26 mouse cellular contexts compared by ENCODE assay signal in genomic region chr9:98016576-98016975, GRCm38 (mm10). TPM values are rescaled to one million over a fixed set of nuclear protein-coding genes. Genes with fewer than 3 reads are reported as not detected.
DNase-seq lines count a peak whose midpoint lies in the region; ATAC-seq and TF ChIP-seq lines count a peak whose summit lies in the region.
"Had no signal": no experiment of that assay in that cellular context is flagged by ENCODE, and none has a peak within 500 bp of the region (broad histone marks: within the 10 kb centered on the region; RNA-seq: fewer than 3 reads in every experiment).

No protein-coding gene starts in this region.

- no peaks in the 10 kb centered on the region for H3K27me3 ChIP-seq in midbrain, embryonic 14.5 days (ENCODE audit: control insufficient read depth, insufficient read depth, low read length)
- H3K27me3 ChIP-seq in midbrain, embryonic 15.5 days (replicated peaks): no peaks in the 10 kb centered on the region
- no peaks in the 10 kb centered on the region for H3K27me3 ChIP-seq in liver, postnatal 0 days (ENCODE audit: insufficient read depth, low read length)
- H3K27me3 ChIP-seq: heart, embryonic 12.5 days; hindbrain, embryonic 13.5 days; neural tube, embryonic 13.5 days had no signal

- no peaks in the 10 kb centered on the region for H3K4me1 ChIP-seq in midbrain, embryonic 14.5 days (ENCODE audit: control insufficient read depth, insufficient read depth, low read length)
- H3K4me1 ChIP-seq in midbrain, embryonic 15.5 days: no peaks in the 10 kb centered on the region
- H3K4me1 ChIP-seq in liver, postnatal 0 days (ENCODE audit: insufficient read depth): no peaks in the 10 kb centered on the region
- H3K4me1 ChIP-seq: embryonic facial prominence, embryonic 10.5 days; heart, embryonic 12.5 days; hindbrain, embryonic 13.5 days; neural tube, embryonic 13.5 days had no signal

- H3K9me3 ChIP-seq in midbrain, embryonic 14.5 days (ENCODE audit: control insufficient read depth, low read length): peaks cover 4% of the 10 kb centered on the region; the same call in 1 of the 2 replicates
- no peaks in the 10 kb centered on the region for H3K9me3 ChIP-seq in midbrain, embryonic 15.5 days
- H3K9me3 ChIP-seq in liver, postnatal 0 days (ENCODE audit: low read length): 0 out of 2 replicates have a peak, but pooled peaks cover 2% of the 10 kb centered on the region
- H3K9me3 ChIP-seq: embryonic facial prominence, embryonic 10.5 days; heart, embryonic 12.5 days; hindbrain, embryonic 13.5 days; midbrain, embryonic 10.5 days; neural tube, embryonic 13.5 days had no signal

- TF ChIP-seq CTCF in liver, postnatal 0 days (IDR thresholded peaks at IDR 0.05; ENCODE audit: low read depth): no peak

- WGBS in midbrain, embryonic 14.5 days: 72% methylated on average over 5 of the region's 5 CpGs
- WGBS in midbrain, embryonic 15.5 days: 73% methylated on average over 5 of the region's 5 CpGs
- WGBS in liver, postnatal 0 days (ENCODE audit: insufficient replicate concordance): 81% methylated on average over 5 of the region's 5 CpGs

- ATAC-seq in midbrain, embryonic 14.5 days (ENCODE audit: low FRiP score, low TSS enrichment): no peak
- no peak for ATAC-seq in midbrain, embryonic 15.5 days (replicated peaks)
- ATAC-seq in liver, postnatal 0 days: no peak
- ATAC-seq: CD4-positive, CD25-positive, alpha-beta regulatory T cell, adult 4 months; intestine, embryonic 16.5 days had no signal

- peak; percentile 50 to 66 for DNase-seq in cerebellum, postnatal 10 days
- no peak for DNase-seq in cerebellum, adult 11-12 months
- peak; percentile 27 for DNase-seq in heart, adult 11 months
- DNase-seq in heart, adult 9 months (ENCODE audit: low spot score in 2 of 2): no peak
- DNase-seq in midbrain, embryonic 14.5 days: peak; percentile 51
- DNase-seq in ovary, postnatal 36 days (ENCODE audit: low spot score): no peak
- no peak for DNase-seq in liver, postnatal 0 days
- DNase-seq: adrenal gland, postnatal 25 days; cerebellum, adult 8-10 months; gastrocnemius, adult 2 months; heart, postnatal 14 days; lung, adult 2 months; lung, postnatal 4 days; right cerebral cortex, postnatal 14 days; thymus, adult 18-20 months; thymus, postnatal 4 days had no signal

- no peak for TF ChIP-seq EP300 in liver, postnatal 0 days (IDR thresholded peaks at IDR 0.05; ENCODE audit: low read depth)

- H3K9ac ChIP-seq in midbrain, embryonic 14.5 days (replicated peaks; ENCODE audit: low read length): no peak overlapping the region
- H3K9ac ChIP-seq in midbrain, embryonic 15.5 days: no peak overlapping the region
- H3K9ac ChIP-seq in liver, postnatal 0 days (replicated peaks): no peak overlapping the region
- H3K9ac ChIP-seq: heart, embryonic 12.5 days; hindbrain, embryonic 13.5 days; neural tube, embryonic 13.5 days had no signal

- H3K4me3 ChIP-seq in midbrain, embryonic 14.5 days (replicated peaks; ENCODE audit: low read depth, low read length): no peak overlapping the region
- no peak overlapping the region for H3K4me3 ChIP-seq in midbrain, embryonic 15.5 days
- H3K4me3 ChIP-seq in liver, postnatal 0 days (ENCODE audit: low read depth, low read length): no peak overlapping the region
- H3K4me3 ChIP-seq: embryonic facial prominence, embryonic 10.5 days; gastrocnemius, adult 2 months; heart, embryonic 12.5 days; hindbrain, embryonic 13.5 days; midbrain, embryonic 10.5 days; neural tube, embryonic 13.5 days had no signal

- no peak overlapping the region for H3K27ac ChIP-seq in midbrain, embryonic 14.5 days (replicated peaks; ENCODE audit: low read depth, low read length)
- no peak overlapping the region for H3K27ac ChIP-seq in midbrain, embryonic 15.5 days
- H3K27ac ChIP-seq in liver, postnatal 0 days (ENCODE audit: low read depth): no peak overlapping the region
- H3K27ac ChIP-seq: embryonic facial prominence, embryonic 10.5 days; gastrocnemius, adult 2 months; hindbrain, embryonic 13.5 days; midbrain, embryonic 10.5 days; neural tube, embryonic 13.5 days had no signal

- H3K36me3 ChIP-seq in midbrain, embryonic 14.5 days (ENCODE audit: control insufficient read depth, insufficient read depth, low read length): no peaks in the 10 kb centered on the region
- no peaks in the 10 kb centered on the region for H3K36me3 ChIP-seq in midbrain, embryonic 15.5 days (replicated peaks)
- H3K36me3 ChIP-seq in liver, postnatal 0 days (replicated peaks; ENCODE audit: insufficient read depth, low read length): no peaks in the 10 kb centered on the region
- H3K36me3 ChIP-seq: embryonic facial prominence, embryonic 10.5 days; G1E; heart, embryonic 12.5 days; hindbrain, embryonic 13.5 days; midbrain, embryonic 10.5 days; neural tube, embryonic 13.5 days had no signal

- no peak overlapping the region for H3K4me2 ChIP-seq in midbrain, embryonic 14.5 days (ENCODE audit: low read length)
- no peak overlapping the region for H3K4me2 ChIP-seq in midbrain, embryonic 15.5 days
- no peak overlapping the region for H3K4me2 ChIP-seq in liver, postnatal 0 days (ENCODE audit: low read depth, low read length)
- H3K4me2 ChIP-seq: heart, embryonic 12.5 days; hindbrain, embryonic 13.5 days; liver, embryonic 11.5 days; neural tube, embryonic 13.5 days had no signal

RNA-seq across cellular contexts. Expression of gene Clstn2, which starts 16.4 kb away (rescaled TPM):
- polyA plus RNA-seq in midbrain, embryonic 14.5 days (2014; fragmentation: Nextera tagmentation; extraction: Ambion mirVana): 8.3 and 8.9 TPM in 2 replicates
- polyA plus RNA-seq in midbrain, embryonic 15.5 days (2015; fragmentation: Nextera tagmentation; extraction: Ambion mirVana): 9.5 and 10.9 TPM in 2 replicates
- polyA plus RNA-seq in liver, postnatal 0 days (2015; fragmentation: Nextera tagmentation; extraction: Ambion mirVana): 0.05 and 0.12 TPM in 2 replicates
- polyA plus RNA-seq: CD4-positive, CD25-positive, alpha-beta regulatory T cell, adult 4 months; G1E had no signal

Comparison
In these comparisons a context has a peak if more than half of its experiments do, and no peak if none do; other contexts are left out.
1. DNase-seq: peak in cerebellum, postnatal 10 days (2 of 2), heart, adult 11 months (single experiment) and midbrain, embryonic 14.5 days (single experiment); none in cerebellum, adult 11-12 months (single experiment), heart, adult 9 months (0 of 2), ovary, postnatal 36 days (single experiment) and liver, postnatal 0 days (single experiment).